12 mouse cellular contexts compared by ENCODE assay signal in genomic region chr7:3685400-3686187, GRCm38 (mm10). TPM values are rescaled to one million over a fixed set of nuclear protein-coding genes. Genes with fewer than 3 reads are reported as not detected.
DNase-seq lines count a peak whose midpoint lies in the region; ATAC-seq and TF ChIP-seq lines count a peak whose summit lies in the region.
"Had no signal": no experiment of that assay in that cellular context is flagged by ENCODE, and none has a peak within 500 bp of the region (broad histone marks: within the 10 kb centered on the region; RNA-seq: fewer than 3 reads in every experiment).

No protein-coding gene starts in this region.

- H3K9ac ChIP-seq in forebrain, embryonic 14.5 days (ENCODE audit: low read length) = no peak overlapping the region
- no peak overlapping the region for H3K9ac ChIP-seq in forebrain, embryonic 11.5 days (ENCODE audit: low read length)
- peak overlapping the region; percentile 70 for H3K9ac ChIP-seq in ES-Bruce4 (ENCODE audit: low read depth, poor library complexity, severe bottlenecking)
- H3K9ac ChIP-seq in midbrain, embryonic 13.5 days (replicated peaks) = no peak overlapping the region
- H3K9ac ChIP-seq: liver, embryonic 14.5 days had no signal

- no peaks in the 10 kb centered on the region for H3K27me3 ChIP-seq in forebrain, embryonic 14.5 days (replicated peaks; ENCODE audit: control insufficient read depth, insufficient read depth, low read length)
- no peaks in the 10 kb centered on the region for H3K27me3 ChIP-seq in forebrain, embryonic 11.5 days (ENCODE audit: control insufficient read depth, insufficient read depth, low read length)
- no peaks in the 10 kb centered on the region for H3K27me3 ChIP-seq in ES-Bruce4 (ENCODE audit: control insufficient read depth, insufficient read depth, low read length, poor library complexity, severe bottlenecking)
- no peaks in the 10 kb centered on the region for H3K27me3 ChIP-seq in midbrain, embryonic 13.5 days

- TF ChIP-seq CTCF in ES-Bruce4 (IDR thresholded peaks at IDR 0.05; ENCODE audit: low read depth, low read length) = no peak

- no peak for TF ChIP-seq EP300 in ES-Bruce4 (IDR thresholded peaks at IDR 0.05; ENCODE audit: insufficient read depth, low read depth, low read length)

- H3K27ac ChIP-seq in forebrain, embryonic 14.5 days (ENCODE audit: low read depth, low read length) = peak overlapping the region; percentile 65; the same call in 1 of the 2 replicates
- no peak overlapping the region for H3K27ac ChIP-seq in forebrain, embryonic 11.5 days (ENCODE audit: low read depth, low read length)
- H3K27ac ChIP-seq in ES-Bruce4 (ENCODE audit: insufficient read depth, low read length) = no peak overlapping the region
- peak overlapping the region; percentile 85 for H3K27ac ChIP-seq in midbrain, embryonic 13.5 days
- H3K27ac ChIP-seq: limb, embryonic 10.5 days; liver, embryonic 14.5 days had no signal

- WGBS in forebrain, embryonic 14.5 days = 84% methylated on average over 31 of the region's 31 CpGs
- WGBS in forebrain, embryonic 11.5 days = 74% methylated on average over 31 of the region's 31 CpGs
- 83% methylated on average over 31 of the region's 31 CpGs for WGBS in midbrain, embryonic 13.5 days

- peaks cover 7% of the 10 kb centered on the region for H3K4me1 ChIP-seq in forebrain, embryonic 14.5 days (ENCODE audit: control insufficient read depth, insufficient read depth, low read length)
- 0 out of 2 replicates have a peak, but pooled peaks cover 2% of the 10 kb centered on the region for H3K4me1 ChIP-seq in forebrain, embryonic 11.5 days (replicated peaks; ENCODE audit: control insufficient read depth, insufficient read depth, low read length)
- peaks cover 2% of the 10 kb centered on the region for H3K4me1 ChIP-seq in ES-Bruce4 (ENCODE audit: control insufficient read depth, insufficient read depth, low read length)
- peaks cover 24% of the 10 kb centered on the region for H3K4me1 ChIP-seq in midbrain, embryonic 13.5 days (replicated peaks)
- H3K4me1 ChIP-seq: limb, embryonic 10.5 days had no signal

- H3K4me2 ChIP-seq in forebrain, embryonic 14.5 days (ENCODE audit: low read length) = no peak overlapping the region
- no peak overlapping the region for H3K4me2 ChIP-seq in forebrain, embryonic 11.5 days (ENCODE audit: low read depth, low read length, severe bottlenecking)
- H3K4me2 ChIP-seq in midbrain, embryonic 13.5 days (replicated peaks) = no peak overlapping the region

- TF ChIP-seq POLR2A in ES-Bruce4 (IDR thresholded peaks at IDR 0.05; ENCODE audit: insufficient read depth, low read length) = no peak

- ATAC-seq in forebrain, embryonic 14.5 days = no peak
- ATAC-seq in forebrain, embryonic 11.5 days (replicated peaks; ENCODE audit: low FRiP score) = no peak
- no peak for ATAC-seq in midbrain, embryonic 13.5 days

- H3K4me3 ChIP-seq in forebrain, embryonic 14.5 days (ENCODE audit: low read depth, low read length) = no peak overlapping the region
- H3K4me3 ChIP-seq in forebrain, embryonic 11.5 days (ENCODE audit: low read depth, low read length) = no peak overlapping the region
- H3K4me3 ChIP-seq in ES-Bruce4 (ENCODE audit: low read depth, low read length) = peak overlapping the region; percentile 74
- no peak overlapping the region for H3K4me3 ChIP-seq in midbrain, embryonic 13.5 days (replicated peaks)
- H3K4me3 ChIP-seq: limb, embryonic 10.5 days; myocyte had no signal

- H3K36me3 ChIP-seq in forebrain, embryonic 14.5 days (ENCODE audit: control insufficient read depth, insufficient read depth, low read length) = peaks cover 40% of the 10 kb centered on the region
- no peaks in the 10 kb centered on the region; the same call in 1 of the 2 replicates for H3K36me3 ChIP-seq in forebrain, embryonic 11.5 days (ENCODE audit: control insufficient read depth, insufficient read depth, low read length)
- peaks cover 2% of the 10 kb centered on the region; the same call in 1 of the 2 replicates for H3K36me3 ChIP-seq in ES-Bruce4 (ENCODE audit: control insufficient read depth, insufficient read depth, low read length, poor library complexity, severe bottlenecking)
- peaks cover 49% of the 10 kb centered on the region for H3K36me3 ChIP-seq in midbrain, embryonic 13.5 days

- no peak for DNase-seq in forebrain, embryonic 14.5 days (ENCODE audit: low spot score)
- no peak for DNase-seq in forebrain, embryonic 11.5 days (ENCODE audit: low spot score)
- DNase-seq in cerebellum, postnatal 10 days = peak; percentile 76 to 79
- no peak for DNase-seq in urinary bladder, postnatal 4 days (ENCODE audit: low spot score in 2 of 2)
- DNase-seq in right cerebral cortex, postnatal 36 days (ENCODE audit: low spot score in 2 of 2) = no peak
- DNase-seq in lung, postnatal 36 days = no peak
- DNase-seq: kidney, adult 8-10 months had no signal

- no peaks in the 10 kb centered on the region for H3K9me3 ChIP-seq in forebrain, embryonic 14.5 days (replicated peaks; ENCODE audit: control insufficient read depth, low read length)
- no peaks in the 10 kb centered on the region for H3K9me3 ChIP-seq in forebrain, embryonic 11.5 days (ENCODE audit: control insufficient read depth, low read length)
- H3K9me3 ChIP-seq in ES-Bruce4 (replicated peaks; ENCODE audit: control insufficient read depth, insufficient read depth, low read length, poor library complexity, severe bottlenecking) = no peaks in the 10 kb centered on the region
- no peaks in the 10 kb centered on the region for H3K9me3 ChIP-seq in midbrain, embryonic 13.5 days
- H3K9me3 ChIP-seq: limb, embryonic 10.5 days had no signal

RNA-seq across cellular contexts. Expression of gene Tsen34, which starts 7.1 kb away (rescaled TPM):
- 233 TPM in 2 replicates for polyA plus RNA-seq in forebrain, embryonic 14.5 days (2014; fragmentation: Nextera tagmentation; extraction: Ambion mirVana)
- 243 and 269 TPM in 2 replicates for polyA plus RNA-seq in forebrain, embryonic 11.5 days (2014; fragmentation: Nextera tagmentation; extraction: Ambion mirVana)
- polyA plus RNA-seq in ES-Bruce4 (2011; ENCODE audit: insufficient read depth, insufficient read length, low read depth, missing spikeins) = 60.6 and 64.6 TPM in 2 replicates
- 205 and 225 TPM in 2 replicates for polyA plus RNA-seq in midbrain, embryonic 13.5 days (2015; fragmentation: Nextera tagmentation; extraction: Ambion mirVana)

RNA-seq across cellular contexts. Expression of gene Mboat7, which starts 7.7 kb away (rescaled TPM):
- 35.1 and 49.3 TPM in 2 replicates for polyA plus RNA-seq in forebrain, embryonic 14.5 days (2014; fragmentation: Nextera tagmentation; extraction: Ambion mirVana)
- polyA plus RNA-seq in forebrain, embryonic 11.5 days (2014; fragmentation: Nextera tagmentation; extraction: Ambion mirVana) = 37.1 and 40.2 TPM in 2 replicates
- polyA plus RNA-seq in ES-Bruce4 (2011; ENCODE audit: insufficient read depth, insufficient read length, low read depth, missing spikeins) = 44.6 and 48.3 TPM in 2 replicates
- 53.4 and 54.5 TPM in 2 replicates for polyA plus RNA-seq in midbrain, embryonic 13.5 days (2015; fragmentation: Nextera tagmentation; extraction: Ambion mirVana)

RNA-seq across cellular contexts. Expression of gene Tmc4, which starts 8.2 kb away (rescaled TPM):
- polyA plus RNA-seq in forebrain, embryonic 14.5 days (2014; fragmentation: Nextera tagmentation; extraction: Ambion mirVana) = 1.8 and 2.1 TPM in 2 replicates
- 2.1 and 3.5 TPM in 2 replicates for polyA plus RNA-seq in forebrain, embryonic 11.5 days (2014; fragmentation: Nextera tagmentation; extraction: Ambion mirVana)
- 15.9 and 16.4 TPM in 2 replicates for polyA plus RNA-seq in ES-Bruce4 (2011; ENCODE audit: insufficient read depth, insufficient read length, low read depth, missing spikeins)
- 4.0 and 4.3 TPM in 2 replicates for polyA plus RNA-seq in midbrain, embryonic 13.5 days (2015; fragmentation: Nextera tagmentation; extraction: Ambion mirVana)

RNA-seq across cellular contexts. Expression of gene Rps9, which starts 18.2 kb away (rescaled TPM):
- 1,006 and 1,170 TPM in 2 replicates for polyA plus RNA-seq in forebrain, embryonic 14.5 days (2014; fragmentation: Nextera tagmentation; extraction: Ambion mirVana)
- polyA plus RNA-seq in forebrain, embryonic 11.5 days (2014; fragmentation: Nextera tagmentation; extraction: Ambion mirVana) = 1,200 and 1,214 TPM in 2 replicates
- 1,660 and 1,729 TPM in 2 replicates for polyA plus RNA-seq in ES-Bruce4 (2011; ENCODE audit: insufficient read depth, insufficient read length, low read depth, missing spikeins)
- polyA plus RNA-seq in midbrain, embryonic 13.5 days (2015; fragmentation: Nextera tagmentation; extraction: Ambion mirVana) = 994 and 1,009 TPM in 2 replicates

RNA-seq across cellular contexts. Expression of gene Leng1, which starts 20.0 kb away (rescaled TPM):
- 10.2 and 12.3 TPM in 2 replicates for polyA plus RNA-seq in forebrain, embryonic 14.5 days (2014; fragmentation: Nextera tagmentation; extraction: Ambion mirVana)
- 15.0 and 16.1 TPM in 2 replicates for polyA plus RNA-seq in forebrain, embryonic 11.5 days (2014; fragmentation: Nextera tagmentation; extraction: Ambion mirVana)
- polyA plus RNA-seq in ES-Bruce4 (2011; ENCODE audit: insufficient read depth, insufficient read length, low read depth, missing spikeins) = 8.3 and 9.0 TPM in 2 replicates
- 16.5 and 16.8 TPM in 2 replicates for polyA plus RNA-seq in midbrain, embryonic 13.5 days (2015; fragmentation: Nextera tagmentation; extraction: Ambion mirVana)

Comparison
In these comparisons a context has a peak if more than half of its experiments do, and no peak if none do; other contexts are left out.
1. H3K27ac ChIP-seq: peak in forebrain, embryonic 14.5 days (single experiment) and midbrain, embryonic 13.5 days (single experiment); none in forebrain, embryonic 11.5 days (single experiment) and ES-Bruce4 (single experiment).
2. DNase-seq: peak in cerebellum, postnatal 10 days (2 of 2); none in forebrain, embryonic 14.5 days (single experiment), forebrain, embryonic 11.5 days (single experiment), urinary bladder, postnatal 4 days (0 of 2), right cerebral cortex, postnatal 36 days (0 of 2) and lung, postnatal 36 days (single experiment).